In the genomic region with DNA sequence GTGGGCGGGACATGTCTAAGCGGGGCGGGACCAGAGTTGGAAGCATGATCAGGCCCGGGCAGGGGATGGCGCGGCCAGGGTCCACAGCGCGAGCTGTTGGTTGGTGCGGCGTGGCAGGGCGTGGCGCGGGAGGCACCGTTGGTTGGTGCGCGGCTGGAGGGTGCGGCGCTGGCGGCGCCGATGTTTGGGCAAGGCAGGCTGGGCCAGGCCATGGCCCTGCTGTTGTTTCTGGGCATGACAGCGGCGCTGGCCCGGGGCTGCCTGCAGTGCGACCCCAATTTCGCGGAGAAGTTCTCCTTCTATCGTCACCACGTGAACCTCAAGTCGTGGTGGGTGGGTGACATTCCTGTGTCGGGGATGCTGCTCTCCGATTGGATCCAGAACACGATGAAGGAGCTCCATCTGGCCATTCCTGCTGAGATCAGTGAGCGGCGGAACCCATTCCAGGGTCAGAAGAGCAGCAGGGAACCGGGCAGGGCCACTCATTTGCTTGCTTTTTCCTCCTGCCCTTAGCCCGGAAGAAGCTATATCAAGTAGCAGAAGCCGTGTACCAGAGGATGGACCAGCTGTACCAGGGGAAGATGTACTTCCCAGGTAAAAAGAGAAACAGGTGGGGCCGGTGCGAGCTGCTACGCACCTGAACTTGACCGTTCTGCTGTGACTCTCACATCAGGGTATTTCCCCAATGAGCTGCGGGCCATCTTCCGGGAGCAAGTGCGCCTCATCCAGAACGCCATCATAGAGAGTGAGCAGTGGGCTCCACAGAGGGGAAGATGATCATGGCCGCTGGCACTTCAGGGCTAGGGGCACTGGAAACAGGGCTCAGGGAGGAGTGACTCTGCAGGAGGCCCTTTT, we compare ENCODE assay signal across 8 mouse cellular contexts. TPM values are rescaled to one million over a fixed set of nuclear protein-coding genes. Genes with fewer than 3 reads are reported as not detected.
DNase-seq lines count a peak whose midpoint lies in the region; TF ChIP-seq lines count a peak whose summit lies in the region.

No protein-coding gene starts in this region.

- DNase-seq in WW6 (ENCODE audit: low read depth, low spot score), result peak; percentile 71
- DNase-seq in cerebellum, postnatal 4 days (ENCODE audit: low spot score in 2 of 2), result peak; percentile 85 to 90
- DNase-seq in gastrocnemius, adult 2 months, result peak; percentile 98
- peak; percentile 44 for DNase-seq in hindlimb bud, embryonic 11.5 days (ENCODE audit: extremely low spot score, low read depth, low spot score)
- peak; percentile 87 to 96 for DNase-seq in left cerebral cortex, adult 8-10 months (ENCODE audit: low spot score in 2 of 2)
- DNase-seq in right cerebral cortex, postnatal 10 days (ENCODE audit: low spot score in 2 of 2), result peak; percentile 97
- DNase-seq in urinary bladder, postnatal 25 days (ENCODE audit: low spot score), result peak; percentile 86

- H3K4me3 ChIP-seq in gastrocnemius, adult 2 months, result peak overlapping the region; percentile 85
- peak overlapping the region; percentile 95 for H3K4me3 ChIP-seq in megakaryocyte, embryonic 14.5 days (replicated peaks)

- peaks cover 82% of the 10 kb centered on the region for H3K4me1 ChIP-seq in megakaryocyte, embryonic 14.5 days

- H3K36me3 ChIP-seq in megakaryocyte, embryonic 14.5 days (replicated peaks; ENCODE audit: low read length), result peaks cover 71% of the 10 kb centered on the region

- no peak for TF ChIP-seq CTCF in gastrocnemius, adult 2 months (IDR thresholded peaks at IDR 0.05)

- no peaks in the 10 kb centered on the region for H3K9me3 ChIP-seq in megakaryocyte, embryonic 14.5 days

- no peaks in the 10 kb centered on the region for H3K27me3 ChIP-seq in megakaryocyte, embryonic 14.5 days (replicated peaks)

- intact Hi-C loops in gastrocnemius, adult 2 months (cut with DNase I), result loop anchor here (10.0 kb wide), 1 partner anchor 298 kb away; a partner anchor contains a TSS

- H3K27ac ChIP-seq in gastrocnemius, adult 2 months, result peak overlapping the region; percentile 94

RNA-seq across cellular contexts. Expression of a gene that starts 0.8 kb away (rescaled TPM):
- 1 to 10 TPM; 2.6 to 3.0 TPM for total RNA-seq in gastrocnemius, adult 2 months (2021)
- 10 to 100 TPM; 44.2 to 67.8 (median 57.0) TPM for total RNA-seq in left cerebral cortex, adult 8-10 months (2022)
- polyA plus RNA-seq in megakaryocyte, embryonic 14.5 days (2012; ENCODE audit: insufficient read depth, low replicate concordance), result 19.4 and 27.8 TPM in 2 replicates

RNA-seq across cellular contexts. Expression of a gene that starts 1.0 kb away (rescaled TPM):
- total RNA-seq in gastrocnemius, adult 2 months (2021), result 1 to 10 TPM; 4.9 to 5.5 TPM
- 10 to 100 TPM; 12.0 to 17.6 (median 14.8) TPM for total RNA-seq in left cerebral cortex, adult 8-10 months (2022)
- 61.8 and 135 TPM in 2 replicates for polyA plus RNA-seq in megakaryocyte, embryonic 14.5 days (2012; ENCODE audit: insufficient read depth, low replicate concordance)

RNA-seq across cellular contexts. Expression of a gene that starts 24.9 kb away (rescaled TPM):
- 100 to 1,000 TPM; 253 TPM for total RNA-seq in gastrocnemius, adult 2 months (2021)
- 10 to 100 TPM; 36.0 to 47.0 (median 40.9) TPM for total RNA-seq in left cerebral cortex, adult 8-10 months (2022)
- polyA plus RNA-seq in megakaryocyte, embryonic 14.5 days (2012; ENCODE audit: insufficient read depth, low replicate concordance), result 472 and 996 TPM in 2 replicates

RNA-seq across cellular contexts. Expression of a gene that starts 39.3 kb away (rescaled TPM):
- 10 to 100 TPM; 27.0 to 33.5 TPM for total RNA-seq in gastrocnemius, adult 2 months (2021)
- total RNA-seq in left cerebral cortex, adult 8-10 months (2022), result 100 to 1,000 TPM; 126 to 147 (median 139) TPM
- polyA plus RNA-seq in megakaryocyte, embryonic 14.5 days (2012; ENCODE audit: insufficient read depth, low replicate concordance), result 10.9 and 24.8 TPM in 2 replicates

RNA-seq across cellular contexts. Expression of a gene that starts 45.9 kb away (rescaled TPM):
- 10 to 100 TPM; 34.7 to 40.0 TPM for total RNA-seq in gastrocnemius, adult 2 months (2021)
- 10 to 100 TPM; 88.6 to 97.6 (median 94.5) TPM for total RNA-seq in left cerebral cortex, adult 8-10 months (2022)
- polyA plus RNA-seq in megakaryocyte, embryonic 14.5 days (2012; ENCODE audit: insufficient read depth, low replicate concordance), result 91.6 and 121 TPM in 2 replicates

Comparison
In these comparisons a context has a peak if more than half of its experiments do, and no peak if none do; other contexts are left out.
1. Peak in every context shown above with its lines: DNase-seq, H3K4me3 ChIP-seq and H3K27ac ChIP-seq.
2. DNase-seq: peak in every context shown above with its lines; median percentile 98 in gastrocnemius, adult 2 months; 97 in right cerebral cortex, postnatal 10 days; 92 in left cerebral cortex, adult 8-10 months; 88 in cerebellum, postnatal 4 days; 86 in urinary bladder, postnatal 25 days; 71 in WW6; 44 in hindlimb bud, embryonic 11.5 days.
3. RNA of a gene that starts 0.8 kb away (total RNA-seq): 44.2 to 67.8 TPM in left cerebral cortex, adult 8-10 months; 2.6 to 3.0 TPM in gastrocnemius, adult 2 months; every median in the first group is over 10 times any median in the second.
4. RNA of a gene that starts 24.9 kb away (total RNA-seq): 253 TPM in gastrocnemius, adult 2 months; 36.0 to 47.0 TPM in left cerebral cortex, adult 8-10 months; every median in the first group is over 4 times any median in the second.